ENCODE assay signal across 11 mouse cellular contexts in genomic region chr4:102856086-102856485, GRCm38 (mm10).
DNase-seq lines count a peak whose midpoint lies in the region; ATAC-seq and TF ChIP-seq lines count a peak whose summit lies in the region.
"Had no signal": no experiment of that assay in that cellular context is flagged by ENCODE, and none has a peak within 500 bp of the region (broad histone marks: within the 10 kb centered on the region; RNA-seq: fewer than 3 reads in every experiment).

No protein-coding gene starts in this region.

- no peak for TF ChIP-seq CTCF in left cerebral cortex, adult 2 months (IDR thresholded peaks at IDR 0.05)

- no peak overlapping the region for H3K4me2 ChIP-seq in kidney, embryonic 15.5 days

- WGBS in kidney, embryonic 15.5 days: 75% methylated on average over 7 of the region's 7 CpGs

- peak overlapping the region; percentile 79 for H3K27ac ChIP-seq in left cerebral cortex, adult 2 months
- H3K27ac ChIP-seq in kidney, embryonic 15.5 days: no peak overlapping the region

- no peaks in the 10 kb centered on the region for H3K27me3 ChIP-seq in kidney, embryonic 15.5 days

- no peaks in the 10 kb centered on the region for H3K9me3 ChIP-seq in kidney, embryonic 15.5 days (replicated peaks)

- no peak overlapping the region for H3K9ac ChIP-seq in kidney, embryonic 15.5 days

- no peak overlapping the region for H3K4me3 ChIP-seq in left cerebral cortex, adult 2 months
- no peak overlapping the region for H3K4me3 ChIP-seq in kidney, embryonic 15.5 days (replicated peaks)

- peak; percentile 76 for DNase-seq in heart, adult 11 months
- no peak for DNase-seq in heart, postnatal 14 days
- peak; percentile 77 for DNase-seq in right cerebral cortex, adult 18-20 months
- no peak for DNase-seq in right cerebral cortex, postnatal 4 days
- peak; percentile 51 to 53 for DNase-seq in left cerebral cortex, adult 2 months (ENCODE audit: extremely low spot score in 1 of 2, low spot score in 2 of 2)
- DNase-seq in right cerebral cortex, postnatal 36 days (ENCODE audit: low spot score in 2 of 2): peak; percentile 65 to 70
- DNase-seq: cerebellum, postnatal 25 days; lung, adult 18-20 months; retina, postnatal 1 day had no signal

- peaks cover 7% of the 10 kb centered on the region for H3K4me1 ChIP-seq in kidney, embryonic 15.5 days

- intact Hi-C loops in heart, postnatal 14 days (cut with DNase I): no loop called here
- intact Hi-C loops in left cerebral cortex, adult 2 months (cut with DNase I): loop anchor here (5.0 kb wide), 1 partner anchor 94 kb away; no protein-coding TSS in a partner anchor

- H3K36me3 ChIP-seq in kidney, embryonic 15.5 days: no peaks in the 10 kb centered on the region

- ATAC-seq in megakaryocyte progenitor cell, adult 5-6 weeks (replicated peaks; ENCODE audit: poor library complexity): no peak
- no peak for ATAC-seq in kidney, embryonic 15.5 days (replicated peaks; ENCODE audit: low FRiP score)

Comparison
In these comparisons a context has a peak if more than half of its experiments do, and no peak if none do; other contexts are left out.
1. DNase-seq: peak in heart, adult 11 months (single experiment), right cerebral cortex, adult 18-20 months (single experiment), left cerebral cortex, adult 2 months (2 of 2) and right cerebral cortex, postnatal 36 days (2 of 2); none in heart, postnatal 14 days (0 of 2) and right cerebral cortex, postnatal 4 days (single experiment).